Mouse (Mus musculus): ENCODE measurements around the gene Dpysl5. TPM values are rescaled to one million over a fixed set of nuclear protein-coding genes. Genes with fewer than 3 reads are reported as not detected.
A peak's percentile ranks its signal among the peaks of the same experiment; 100 is the strongest.
"Not testable (repeated sequence)": the region's sequence is repeated elsewhere in the genome, so short reads cannot be mapped to it uniquely, and the experiment has no call there.

Dpysl5 gene
- polyA plus RNA-seq, 1 experiment from 2014 or later = 180 TPM

GRCm38 (mm10) chr5:30678069-30678468 lies 33.3 kb upstream of the Dpysl5 start:
- H3K27ac ChIP-seq; H3K4me2 ChIP-seq; H3K4me1 ChIP-seq (replicated peaks); ATAC-seq (ENCODE audit: low FRiP score); H3K27me3 ChIP-seq; H3K9ac ChIP-seq; H3K4me3 ChIP-seq; H3K9me3 ChIP-seq: not testable (repeated sequence)
- peaks cover 11% of the 10 kb centered on the region for H3K36me3 ChIP-seq
- 91% methylated on average over 3 of the region's 3 CpGs for WGBS

- Histone ChIP-seq H3K36me3 (peaks cover 5% of the 10 kb centered on the region), H3K27ac (no peak overlapping the region), H3K9ac (no peak overlapping the region), H3K27me3 (no peaks in the 10 kb centered on the region), H3K4me1 (replicated peaks) (no peaks in the 10 kb centered on the region), H3K4me2 (no peak overlapping the region), H3K9me3 (no peaks in the 10 kb centered on the region), H3K4me3 (no peak overlapping the region)
- 97% methylated on average over 4 of the region's 4 CpGs for WGBS
- ATAC-seq (ENCODE audit: low FRiP score) = no peak
Measured at GRCm38 (mm10) chr5:30678722-30679296, 32.6 kb upstream of the Dpysl5 start.

- Histone ChIP-seq H3K9ac (no peak overlapping the region), H3K4me3 (no peak overlapping the region), H3K27me3 (no peaks in the 10 kb centered on the region), H3K9me3 (no peaks in the 10 kb centered on the region), H3K4me2 (no peak overlapping the region), H3K36me3 (peaks cover 3% of the 10 kb centered on the region; the same call in 1 of the 2 replicates), H3K4me1 (replicated peaks) (no peaks in the 10 kb centered on the region), H3K27ac (no peak overlapping the region)
- ATAC-seq (ENCODE audit: low FRiP score) = no peak
- 89% methylated on average over 5 of the region's 5 CpGs for WGBS
Measured at GRCm38 (mm10) chr5:30679593-30679992, 31.8 kb upstream of the Dpysl5 start.

- no peaks in the 10 kb centered on the region for H3K4me1 ChIP-seq (replicated peaks)
- WGBS = 85% methylated on average over 5 of the region's 5 CpGs
- ATAC-seq (ENCODE audit: low FRiP score) = no peak
Measured at GRCm38 (mm10) chr5:30681970-30682369, 29.4 kb upstream of the Dpysl5 start.

GRCm38 (mm10) chr5:30682967-30683600 lies 28.3 kb upstream of the Dpysl5 start:
- Histone ChIP-seq H3K36me3 (no peaks in the 10 kb centered on the region), H3K4me2 (no peak overlapping the region), H3K27ac (no peak overlapping the region), H3K9ac (no peak overlapping the region), H3K4me1 (replicated peaks) (no peaks in the 10 kb centered on the region), H3K9me3 (no peaks in the 10 kb centered on the region), H3K27me3 (no peaks in the 10 kb centered on the region; the same call in 1 of the 2 replicates), H3K4me3 (no peak overlapping the region)
- ATAC-seq (ENCODE audit: low FRiP score) = no peak

More at GRCm38 (mm10) chr5:30681970-30682369, 29.4 kb upstream of the Dpysl5 start:
- H3K9me3 ChIP-seq = no peaks in the 10 kb centered on the region
- H3K4me2 ChIP-seq = no peak overlapping the region
- H3K27ac ChIP-seq = no peak overlapping the region
- no peak overlapping the region for H3K4me3 ChIP-seq
- H3K9ac ChIP-seq = no peak overlapping the region
- no peaks in the 10 kb centered on the region for H3K36me3 ChIP-seq
- H3K27me3 ChIP-seq = no peaks in the 10 kb centered on the region

- Histone ChIP-seq H3K4me3 (no peak overlapping the region), H3K9ac (no peak overlapping the region), H3K27ac (no peak overlapping the region), H3K4me1 (replicated peaks) (no peaks in the 10 kb centered on the region), H3K27me3 (no peaks in the 10 kb centered on the region; the same call in 1 of the 2 replicates), H3K4me2 (no peak overlapping the region), H3K9me3 (no peaks in the 10 kb centered on the region), H3K36me3 (no peaks in the 10 kb centered on the region)
- 78% methylated on average over 3 of the region's 3 CpGs for WGBS
- ATAC-seq (ENCODE audit: low FRiP score) = no peak
Measured at GRCm38 (mm10) chr5:30683993-30684392, 27.4 kb upstream of the Dpysl5 start.

- H3K27me3 ChIP-seq = no peaks in the 10 kb centered on the region; the same call in 1 of the 2 replicates
- no peak overlapping the region for H3K4me3 ChIP-seq
- H3K4me2 ChIP-seq = no peak overlapping the region
- H3K9me3 ChIP-seq = no peaks in the 10 kb centered on the region
- no peak overlapping the region for H3K9ac ChIP-seq
- H3K36me3 ChIP-seq = no peaks in the 10 kb centered on the region
- H3K27ac ChIP-seq = no peak overlapping the region
- no peak for ATAC-seq (ENCODE audit: low FRiP score)
- WGBS = 56% methylated on average over 3 of the region's 3 CpGs
- H3K4me1 ChIP-seq (replicated peaks) = no peaks in the 10 kb centered on the region
Measured at GRCm38 (mm10) chr5:30686781-30687180, 24.6 kb upstream of the Dpysl5 start.

- H3K27me3 ChIP-seq = 0 out of 2 replicates have a peak, but pooled peaks cover 5% of the 10 kb centered on the region
- WGBS = 85% methylated on average over 8 of the region's 8 CpGs
- no peak overlapping the region for H3K9ac ChIP-seq
- H3K27ac ChIP-seq = no peak overlapping the region
- H3K4me2 ChIP-seq = no peak overlapping the region
- H3K4me3 ChIP-seq = no peak overlapping the region
- 0 out of 2 replicates have a peak, but pooled peaks cover 5% of the 10 kb centered on the region for H3K4me1 ChIP-seq (replicated peaks)
- H3K36me3 ChIP-seq = no peaks in the 10 kb centered on the region
- no peak for ATAC-seq (ENCODE audit: low FRiP score)
- no peaks in the 10 kb centered on the region for H3K9me3 ChIP-seq
Measured at GRCm38 (mm10) chr5:30700361-30701000, 10.9 kb upstream of the Dpysl5 start.

GRCm38 (mm10) chr5:30701373-30701772 lies 10.0 kb upstream of the Dpysl5 start:
- H3K4me1 ChIP-seq (replicated peaks); H3K4me2 ChIP-seq; H3K9ac ChIP-seq; H3K27ac ChIP-seq; ATAC-seq (ENCODE audit: low FRiP score); H3K4me3 ChIP-seq; H3K9me3 ChIP-seq; H3K36me3 ChIP-seq; H3K27me3 ChIP-seq: not testable (repeated sequence)
- WGBS = 32% methylated on average over 4 of the region's 4 CpGs

- no peak for ATAC-seq (ENCODE audit: low FRiP score)
- Histone ChIP-seq H3K4me3 (no peak overlapping the region), H3K27me3 (0 out of 2 replicates have a peak, but pooled peaks cover 5% of the 10 kb centered on the region), H3K36me3 (no peaks in the 10 kb centered on the region), H3K27ac (no peak overlapping the region), H3K4me1 (replicated peaks) (0 out of 2 replicates have a peak, but pooled peaks cover 5% of the 10 kb centered on the region), H3K9ac (no peak overlapping the region), H3K4me2 (no peak overlapping the region), H3K9me3 (no peaks in the 10 kb centered on the region)
- WGBS = 92% methylated on average over 3 of the region's 3 CpGs
Measured at GRCm38 (mm10) chr5:30701866-30702265, 9.5 kb upstream of the Dpysl5 start.

- no peaks in the 10 kb centered on the region for H3K9me3 ChIP-seq
- H3K4me1 ChIP-seq (replicated peaks) = peaks cover 32% of the 10 kb centered on the region
- WGBS = 13% methylated on average over 13 of the region's 13 CpGs
- H3K27ac ChIP-seq = 0 out of 2 replicates have a peak overlapping the region, but pooled peaks have one; percentile 8
- H3K4me2 ChIP-seq = peak overlapping the region; percentile 75; the same call in 1 of the 2 replicates
- H3K36me3 ChIP-seq = no peaks in the 10 kb centered on the region
- no peak overlapping the region for H3K9ac ChIP-seq
- ATAC-seq (ENCODE audit: low FRiP score) = no peak
- H3K27me3 ChIP-seq = 0 out of 2 replicates have a peak, but pooled peaks cover 6% of the 10 kb centered on the region
- H3K4me3 ChIP-seq = no peak overlapping the region
Measured at GRCm38 (mm10) chr5:30709744-30710383, 1.5 kb upstream of the Dpysl5 start.

- H3K36me3 ChIP-seq = no peaks in the 10 kb centered on the region
- H3K9me3 ChIP-seq = no peaks in the 10 kb centered on the region
- H3K4me3 ChIP-seq = peak overlapping the region; percentile 84
- H3K4me2 ChIP-seq = peak overlapping the region; percentile 75
- 21% methylated on average over 8 of the region's 8 CpGs for WGBS
- H3K9ac ChIP-seq = peak overlapping the region; percentile 96; the same call in 1 of the 2 replicates
- no peak for ATAC-seq (ENCODE audit: low FRiP score)
- peaks cover 38% of the 10 kb centered on the region for H3K4me1 ChIP-seq (replicated peaks)
- H3K27me3 ChIP-seq = 0 out of 2 replicates have a peak, but pooled peaks cover 6% of the 10 kb centered on the region
- H3K27ac ChIP-seq = peak overlapping the region; percentile 97
Measured at GRCm38 (mm10) chr5:30710486-30710885, 878 bp upstream of the Dpysl5 start.

All from hindbrain, embryonic 13.5 days (tissue).